Mouse (Mus musculus) adrenal gland, adult 10 weeks (tissue): ENCODE measurements around the gene Gabra2. TPM values are rescaled to one million over a fixed set of nuclear protein-coding genes. Genes with fewer than 3 reads are reported as not detected.

Experiments used
- polyA plus RNA-seq: library from polyadenylated mRNA; stranded (reverse); fragments of 350-450 nt; fragmentation: Illumina TruSeq; extraction: RNeasy Lipid Tissue Mini Kit (QIAGEN cat#74804); gene quantifications from one replicate; pipeline ENCODE4 v1.2.3, GENCODE M21; 2014; ENCODE audit warnings: low read depth, low replicate concordance

Gabra2 gene
- not detected for polyA plus RNA-seq

DNA sequence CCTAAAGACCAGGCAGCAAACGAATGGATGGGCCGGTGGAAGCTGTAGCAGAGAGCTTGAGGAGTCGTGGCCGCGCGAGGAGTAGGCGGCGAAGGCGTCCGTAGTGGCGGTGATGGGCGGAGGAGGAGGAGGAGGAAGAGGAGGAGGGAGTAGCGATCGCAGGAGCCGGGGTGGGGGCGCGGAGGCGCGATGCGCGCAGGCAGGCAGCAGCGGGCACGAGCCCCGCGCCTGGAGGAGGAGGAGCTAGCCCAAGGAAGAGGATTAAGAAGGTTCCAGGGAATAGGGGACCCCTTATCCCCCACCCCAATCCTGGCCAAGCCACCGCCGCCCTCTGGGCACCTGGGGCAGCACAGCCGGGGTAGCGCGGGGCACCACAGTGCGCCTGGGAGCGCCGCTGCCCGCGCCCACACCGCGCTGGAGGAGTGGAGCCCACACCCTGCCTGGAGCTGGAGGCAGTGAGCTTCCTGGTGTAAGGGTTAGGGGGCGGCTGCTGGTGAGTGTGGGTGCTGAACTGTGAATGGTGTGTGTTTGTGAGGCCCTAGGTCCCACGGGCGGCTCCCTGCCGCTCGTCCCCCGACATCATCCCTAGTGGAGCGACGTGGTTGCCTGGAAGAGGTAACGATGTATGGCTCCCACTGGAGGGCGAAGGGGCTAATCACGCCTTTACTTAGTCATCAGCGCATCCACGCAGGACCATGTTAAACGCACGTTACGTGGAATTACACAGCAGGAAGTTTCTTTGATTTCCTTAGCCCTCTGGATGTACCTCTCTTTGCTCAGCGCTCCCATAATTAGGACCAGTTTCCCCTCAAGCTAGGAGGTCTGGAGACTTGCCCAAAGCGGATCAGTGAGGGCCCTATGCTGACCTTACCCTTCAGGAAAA lies at the start of gene Gabra2:
TSS of gene Gabra2 (minus strand) at position 125 of the 883 bp plus-strand sequence.

